Mouse (Mus musculus): ENCODE measurements at regions not wholly inside any gene's neighbourhood (a gene's known extent, or its start where the extent isn't known, plus 50 kb on each side); places are given as distances from the start of the nearest gene placed in this dataset.

DNA sequence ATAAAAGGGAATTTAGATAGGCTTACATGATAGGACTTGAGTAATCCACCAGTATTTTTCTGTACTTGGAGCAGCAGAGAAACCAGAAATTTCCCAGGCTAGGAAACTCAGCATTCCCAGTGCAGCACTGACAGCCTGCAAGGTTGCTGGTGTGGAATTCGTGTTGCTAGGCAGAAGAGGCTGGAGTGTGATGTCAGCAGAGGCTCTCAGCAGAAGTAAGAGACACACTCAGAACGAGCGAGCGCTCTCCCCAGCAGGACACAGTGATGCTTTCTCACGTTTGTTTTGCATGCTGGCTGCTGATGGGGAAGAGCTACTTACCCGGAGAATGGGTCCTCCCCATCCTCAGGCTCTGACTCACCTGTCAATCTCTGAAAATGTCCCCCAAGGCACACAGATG, 104.7 kb downstream of the Dusp6 start:
- DNase-seq (ENCODE audit: low spot score in 2 of 2) = no peak

DNA sequence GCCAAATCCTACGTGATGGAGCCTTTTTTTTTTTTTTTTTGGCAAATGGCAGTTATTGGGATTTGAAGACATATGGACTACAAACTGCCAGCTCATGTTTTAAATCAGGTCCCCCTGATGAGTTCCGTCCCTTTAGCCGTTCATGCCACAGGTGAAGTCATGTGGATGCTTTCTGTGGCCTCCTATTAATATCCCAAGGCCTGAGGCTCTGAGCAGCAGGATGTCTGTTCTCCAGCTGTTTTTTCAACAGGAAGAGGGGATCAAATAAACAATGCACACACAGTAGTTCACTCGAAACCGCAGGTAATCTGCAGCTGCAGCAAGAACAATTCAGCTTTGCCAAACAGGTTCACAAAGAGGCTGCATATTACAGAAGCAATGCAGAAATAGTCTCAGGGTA, 112.1 kb downstream of the Dusp6 start:
- DNase-seq (ENCODE audit: low spot score in 2 of 2) = peak in 1 of 2 experiments; percentile 17

GRCm38 (mm10) chr10:99376430-99376829, 113.4 kb downstream of the Dusp6 start:
- no peak for DNase-seq (ENCODE audit: low spot score in 2 of 2)

- DNase-seq (ENCODE audit: low spot score in 2 of 2) = no peak
These were observed 114.5 kb downstream of the Dusp6 start for GRCm38 (mm10) chr10:99377548-99377947.

DNA sequence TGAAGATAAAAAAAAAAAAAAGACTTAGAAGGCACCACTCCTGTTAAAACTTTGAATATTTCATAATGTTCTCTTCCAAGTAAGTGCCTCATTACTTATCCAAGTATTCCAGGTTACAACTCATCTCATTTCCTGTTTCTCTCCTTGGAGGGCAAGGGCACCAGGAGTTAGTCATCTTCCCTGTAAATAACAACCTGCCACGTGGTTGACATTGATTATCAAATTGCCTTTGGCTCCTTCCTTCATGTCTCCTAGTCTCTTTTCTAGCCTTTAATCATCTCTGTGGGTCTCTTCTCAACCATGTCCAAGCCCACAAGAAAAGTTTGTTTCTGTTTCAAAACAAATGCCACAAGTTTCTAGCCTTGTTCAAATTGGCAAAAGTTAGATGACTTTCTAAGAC, 116.1 kb downstream of the Dusp6 start:
- DNase-seq (ENCODE audit: low spot score in 2 of 2) = no peak

GRCm38 (mm10) chr10:99380170-99380569, 117.1 kb downstream of the Dusp6 start:
- no peak for DNase-seq (ENCODE audit: low spot score in 2 of 2)

- no peak for DNase-seq (ENCODE audit: low spot score in 2 of 2)
These were observed 120.0 kb downstream of the Dusp6 start for GRCm38 (mm10) chr10:99383028-99383427.

DNA sequence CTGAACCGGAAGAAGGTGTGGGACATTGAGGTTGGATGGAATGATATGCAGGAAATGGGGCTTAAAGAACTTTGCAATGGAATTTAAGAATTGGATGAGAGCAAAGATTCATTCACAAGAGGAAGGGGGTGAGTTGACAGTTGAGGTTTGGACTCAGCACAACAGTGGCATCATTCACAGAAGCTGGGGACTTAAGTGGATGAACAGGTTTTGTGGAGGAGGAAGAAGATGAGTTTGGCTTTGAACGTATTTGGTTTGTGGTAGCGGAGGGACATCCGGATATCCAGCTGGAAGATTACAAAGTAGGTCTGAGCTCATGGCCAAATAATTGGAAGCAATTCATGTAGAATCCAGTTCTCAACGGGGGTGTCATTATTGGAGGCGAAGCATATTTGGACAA, 121.3 kb downstream of the Dusp6 start:
- no peak for DNase-seq (ENCODE audit: low spot score in 2 of 2)

DNA sequence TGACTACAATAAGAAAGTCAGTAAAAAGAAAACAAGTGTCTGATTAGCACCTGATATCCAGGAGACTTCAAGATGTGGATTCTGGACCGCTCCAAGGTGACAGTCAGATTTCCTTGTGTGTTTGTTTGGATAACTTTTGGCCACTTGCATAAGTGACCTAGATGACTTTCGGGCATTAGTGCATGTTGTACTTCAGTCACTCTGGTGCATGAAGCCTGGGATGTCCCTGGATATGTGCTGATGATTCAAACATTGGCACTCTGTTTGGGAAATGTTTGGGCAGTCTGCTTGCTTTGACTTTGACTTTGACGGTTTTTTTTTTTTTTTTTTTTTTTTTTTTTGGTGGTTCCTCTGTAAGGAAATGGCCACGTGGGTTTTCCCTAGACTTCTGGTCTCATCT, 121.8 kb downstream of the Dusp6 start:
- no peak for DNase-seq (ENCODE audit: low spot score in 2 of 2)

- no peak for DNase-seq (ENCODE audit: low spot score in 2 of 2)
These were observed 122.8 kb downstream of the Dusp6 start for GRCm38 (mm10) chr10:99385854-99386253.

DNA sequence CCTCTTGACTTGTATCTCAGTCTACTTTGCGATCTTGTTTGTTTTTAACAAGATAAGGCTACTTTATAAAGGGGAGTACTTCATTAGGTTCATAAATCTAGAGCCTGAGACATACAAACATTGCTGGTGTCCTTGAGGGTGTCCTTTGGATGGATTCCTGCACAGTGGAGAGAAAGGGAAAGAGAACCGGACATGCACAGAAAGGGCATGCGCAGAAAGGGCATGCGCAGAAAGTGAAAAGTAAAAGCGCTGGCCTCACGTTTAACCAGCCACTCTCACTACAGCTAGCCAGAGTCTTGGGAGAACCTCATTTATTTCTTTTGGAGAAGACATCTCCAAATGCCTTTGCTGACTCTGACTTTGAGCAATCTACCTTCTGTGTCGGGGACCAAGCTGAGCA, 125.5 kb downstream of the Dusp6 start:
- no peak for DNase-seq (ENCODE audit: low spot score in 2 of 2)

DNA sequence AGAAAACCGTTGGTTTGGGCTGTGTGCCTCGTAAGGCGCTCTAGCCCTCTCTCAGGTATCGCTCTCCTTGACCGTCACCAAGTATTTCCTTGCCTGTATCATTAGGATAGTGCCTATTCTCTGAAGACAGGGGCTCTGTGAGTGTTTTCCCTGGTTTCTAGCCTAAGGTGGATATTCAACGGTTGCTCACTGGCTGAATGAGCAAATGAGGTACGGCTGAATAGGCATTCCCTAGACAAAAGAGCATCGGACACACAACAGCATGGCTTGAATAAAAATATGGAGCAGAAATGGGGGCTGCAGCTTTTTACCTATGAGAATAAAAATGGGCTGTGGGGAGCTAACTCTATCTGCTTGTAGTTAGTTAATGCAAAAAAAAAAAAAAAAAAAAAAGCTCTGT, 126.0 kb downstream of the Dusp6 start:
- DNase-seq (ENCODE audit: low spot score in 2 of 2) = no peak

DNA sequence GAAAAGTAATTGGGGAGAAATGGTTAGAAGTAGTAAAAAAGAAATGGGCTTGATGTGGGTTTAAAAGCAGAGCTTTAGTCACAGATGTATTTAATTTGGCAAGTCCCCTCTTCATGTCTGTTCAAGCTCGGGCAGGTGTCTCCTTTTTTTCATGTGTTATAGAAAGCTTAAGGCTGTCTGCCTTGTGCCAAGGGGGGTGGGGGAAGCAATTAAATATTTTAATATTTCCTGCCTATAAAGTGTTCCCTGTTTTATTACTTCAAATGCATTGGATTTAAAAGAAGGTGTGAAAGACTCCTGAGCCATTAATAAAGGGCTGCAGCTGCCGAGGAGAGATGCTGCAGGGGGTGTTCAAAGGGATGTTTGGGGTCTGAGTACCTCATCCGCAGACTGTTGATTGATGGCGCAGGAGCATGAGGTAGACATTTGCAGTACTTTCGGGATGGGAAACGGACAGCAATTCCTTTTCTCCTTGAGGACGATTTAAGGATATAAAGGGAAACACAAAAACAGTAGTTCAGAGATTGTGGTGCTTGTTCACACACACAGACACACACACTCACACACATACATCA, 127.7 kb downstream of the Dusp6 start:
- no peak for DNase-seq (ENCODE audit: low spot score in 2 of 2)

GRCm38 (mm10) chr10:99391725-99392124, 128.7 kb downstream of the Dusp6 start:
- DNase-seq (ENCODE audit: low spot score in 2 of 2) = no peak

- DNase-seq (ENCODE audit: low spot score in 2 of 2) = no peak
These were observed 129.9 kb downstream of the Dusp6 start for GRCm38 (mm10) chr10:99392979-99393378.

DNA sequence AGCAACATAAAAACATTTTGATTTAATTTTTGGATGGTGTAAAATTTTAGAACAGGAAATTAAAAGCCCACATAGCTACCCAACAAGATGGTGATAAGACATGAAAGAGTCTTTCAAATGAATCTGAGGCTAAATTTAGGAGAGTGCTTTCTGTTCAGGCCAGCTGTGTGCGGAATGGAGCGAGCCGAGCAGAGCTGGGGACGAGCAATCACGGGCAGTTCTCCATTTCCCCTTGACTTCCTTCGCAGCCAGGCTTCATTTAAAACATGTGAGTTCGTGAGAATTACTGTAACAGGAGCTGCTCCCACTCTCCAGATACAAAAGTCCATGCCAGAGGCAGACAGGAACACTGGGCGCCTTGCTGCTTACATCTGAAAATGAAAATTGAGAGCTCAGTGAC, 130.5 kb downstream of the Dusp6 start:
- DNase-seq (ENCODE audit: low spot score in 2 of 2) = no peak

GRCm38 (mm10) chr10:99395411-99395810, 132.4 kb downstream of the Dusp6 start:
- no peak for DNase-seq (ENCODE audit: low spot score in 2 of 2)

GRCm38 (mm10) chr10:99396630-99397029, 133.6 kb downstream of the Dusp6 start:
- no peak for DNase-seq (ENCODE audit: low spot score in 2 of 2)

- DNase-seq (ENCODE audit: low spot score in 2 of 2) = no peak
These were observed 137.0 kb downstream of the Dusp6 start for GRCm38 (mm10) chr10:99400076-99400475.

GRCm38 (mm10) chr10:99406764-99407163, 143.7 kb downstream of the Dusp6 start:
- DNase-seq (ENCODE audit: low spot score in 2 of 2) = no peak

DNA sequence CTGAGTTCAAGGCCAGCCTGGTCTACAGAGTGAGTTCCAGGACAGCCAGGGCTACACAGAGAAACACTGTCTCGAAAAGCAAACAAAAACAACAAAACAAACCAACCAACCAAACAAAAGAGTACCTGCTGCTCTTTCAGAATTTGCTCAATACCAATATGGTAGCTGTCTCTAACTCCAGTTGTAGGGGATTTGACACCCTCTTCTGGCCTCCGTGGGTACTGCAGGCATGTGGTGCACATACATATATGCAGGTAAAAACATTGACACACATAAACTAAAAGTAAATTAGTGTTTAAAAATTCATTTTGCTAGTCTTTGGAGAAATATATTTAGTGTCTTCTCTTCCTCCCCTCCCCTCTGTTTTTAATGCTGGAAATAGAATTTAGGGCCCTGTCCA, 145.8 kb downstream of the Dusp6 start:
- no peak for DNase-seq (ENCODE audit: low spot score in 2 of 2)

DNA sequence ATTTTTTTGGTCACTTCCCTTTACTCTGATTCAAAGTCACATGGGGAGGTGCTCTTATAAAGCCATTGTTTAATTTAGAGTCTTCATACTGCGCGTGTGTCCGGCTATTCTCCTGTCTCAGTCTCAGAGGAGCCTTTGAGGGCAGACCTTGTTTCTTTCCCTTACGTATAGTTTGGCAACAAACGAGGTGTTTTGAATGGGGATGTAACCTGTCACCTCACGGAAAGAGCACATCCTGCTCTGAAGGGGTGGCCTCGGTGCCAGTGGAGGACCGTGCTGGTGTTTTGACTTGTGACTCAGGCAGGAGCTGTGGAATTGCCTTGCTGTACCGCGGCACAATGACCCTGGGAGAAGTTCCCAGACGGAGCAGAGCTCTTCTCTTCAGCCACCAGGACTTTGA, 146.7 kb downstream of the Dusp6 start:
- peak; percentile 52 to 72 for DNase-seq (ENCODE audit: low spot score in 2 of 2)

GRCm38 (mm10) chr10:99410754-99411153, 147.7 kb downstream of the Dusp6 start:
- DNase-seq (ENCODE audit: low spot score in 2 of 2) = peak in 1 of 2 experiments; percentile 12

GRCm38 (mm10) chr10:99413455-99413854, 150.4 kb downstream of the Dusp6 start:
- no peak for DNase-seq (ENCODE audit: low spot score in 2 of 2)

All from heart, adult 9 months (tissue).